Mouse (Mus musculus) liver, adult 2 months (tissue): Measurements from ENCODE around the gene Dock9.

Experiments
- CTCF ChIP-seq: fragments of 200-500 bp; IDR thresholded peaks from 2 replicates; pipeline ENCODE4 v1.5.1; 2011; ENCODE audit warnings: low read depth, low read length, control low read depth
- POLR2A ChIP-seq: fragments of 200-500 bp; IDR thresholded peaks from 2 replicates; pipeline ENCODE4 v1.6.1; 2011; ENCODE audit warnings: low read length, control low read depth; ENCODE audit not compliant: insufficient read depth; ENCODE audit errors: extremely low read depth

DNA sequence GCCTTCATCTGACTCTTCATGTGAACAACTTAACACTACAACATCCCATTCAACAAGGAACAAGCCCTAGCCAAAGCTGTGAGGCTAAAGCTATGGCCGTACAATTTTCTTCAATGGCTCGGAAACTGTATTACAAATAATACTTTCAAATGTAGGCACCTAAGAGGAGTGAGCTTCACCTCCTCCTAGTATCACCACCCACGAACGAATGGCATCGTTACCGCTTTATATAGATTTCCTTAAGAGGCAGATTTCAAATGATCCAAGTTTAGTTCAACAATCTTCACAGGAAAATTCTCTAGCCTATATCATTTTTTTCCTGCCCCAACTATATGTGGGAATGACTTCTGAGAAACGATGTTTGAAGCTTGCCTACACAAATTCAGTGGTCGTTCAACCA, 165.7 kb downstream of the Dock9 start:
- TF ChIP-seq CTCF (no peak), POLR2A (no peak)
